22 mouse cellular contexts compared by ENCODE assay signal in the genomic region with DNA sequence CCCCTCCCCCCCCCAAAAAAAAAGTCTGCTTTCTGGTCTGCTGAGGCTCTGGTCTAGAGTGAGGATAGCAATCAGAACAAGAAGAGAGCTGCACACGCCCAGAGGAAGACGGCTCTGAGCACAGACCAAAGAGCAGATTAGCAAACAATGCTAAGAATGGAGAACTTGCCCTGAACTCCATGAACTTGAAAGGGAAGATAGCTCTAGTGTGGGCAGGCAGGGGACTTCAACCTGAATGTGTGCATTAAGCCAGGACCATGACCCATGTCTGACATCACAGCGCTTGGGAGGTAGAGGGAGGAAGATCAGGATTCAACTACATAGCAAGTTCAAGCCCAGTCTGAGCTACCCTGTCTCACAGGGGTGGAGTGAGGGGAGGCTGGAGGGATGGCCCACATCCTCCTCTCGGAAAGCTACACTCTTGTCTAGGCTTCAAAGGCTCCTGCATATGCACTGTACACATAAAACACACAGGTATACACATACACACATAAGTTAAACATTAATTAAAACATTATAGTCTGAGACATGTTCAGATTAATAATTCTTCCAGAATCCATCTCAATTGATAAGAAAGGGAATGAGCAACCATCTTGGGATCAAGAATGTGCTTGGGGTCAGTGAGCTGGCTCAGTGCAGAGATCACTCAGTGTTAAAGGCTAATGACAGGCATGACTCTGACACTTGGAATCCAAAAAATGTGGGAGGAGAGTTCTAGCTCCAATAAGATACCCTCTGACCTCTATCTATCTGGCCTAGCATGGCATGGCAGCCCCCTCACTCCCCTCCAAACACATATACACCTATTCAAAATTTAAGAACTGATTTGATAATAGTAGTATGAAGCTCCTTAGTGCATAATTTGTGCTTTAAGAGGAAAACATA. TPM values are rescaled to one million over a fixed set of nuclear protein-coding genes. Genes with fewer than 3 reads are reported as not detected.
DNase-seq lines count a peak whose midpoint lies in the region; ATAC-seq and TF ChIP-seq lines count a peak whose summit lies in the region.
"Had no signal": no experiment of that assay in that cellular context is flagged by ENCODE, and none has a peak within 500 bp of the region (broad histone marks: within the 10 kb centered on the region; RNA-seq: fewer than 3 reads in every experiment).

No protein-coding gene starts in this region.

- no peak overlapping the region for H3K4me2 ChIP-seq in kidney, embryonic 16.5 days (replicated peaks; ENCODE audit: low read depth, low read length)
- H3K4me2 ChIP-seq: embryonic facial prominence, embryonic 12.5 days; lung, embryonic 14.5 days had no signal

- no peak overlapping the region for H3K4me3 ChIP-seq in kidney, embryonic 16.5 days (ENCODE audit: low read length)
- H3K4me3 ChIP-seq in testis, adult 2 months (ENCODE audit: control insufficient read depth, low read depth, low read length): no peak overlapping the region
- H3K4me3 ChIP-seq: embryonic facial prominence, embryonic 12.5 days; erythroblast, embryonic 14.5 days had no signal

- TF ChIP-seq POLR2A in testis, adult 2 months (IDR thresholded peaks at IDR 0.05; ENCODE audit: control insufficient read depth, low read depth, low read length): no peak

- H3K27ac ChIP-seq in kidney, embryonic 16.5 days (ENCODE audit: low read length): no peak overlapping the region
- 0 out of 2 replicates have a peak overlapping the region, but pooled peaks have one; percentile 21 for H3K27ac ChIP-seq in testis, adult 2 months (ENCODE audit: control insufficient read depth, insufficient read depth, low read depth, low read length)
- H3K27ac ChIP-seq: embryonic facial prominence, embryonic 12.5 days had no signal

- H3K27me3 ChIP-seq in kidney, embryonic 16.5 days (ENCODE audit: insufficient read depth, low read length): no peaks in the 10 kb centered on the region
- no peaks in the 10 kb centered on the region for H3K27me3 ChIP-seq in testis, adult 2 months (ENCODE audit: control insufficient read depth, insufficient read depth, low read length)
- H3K27me3 ChIP-seq: embryonic facial prominence, embryonic 12.5 days had no signal

- peak; percentile 67 for ATAC-seq in kidney, embryonic 16.5 days (ENCODE audit: low FRiP score, low TSS enrichment)
- ATAC-seq: forebrain, embryonic 14.5 days; inflammation-experienced regulatory T-cells, adult 6 months had no signal

- no peaks in the 10 kb centered on the region for H3K4me1 ChIP-seq in kidney, embryonic 16.5 days (ENCODE audit: insufficient read depth, low read length)
- H3K4me1 ChIP-seq in testis, adult 2 months (ENCODE audit: control insufficient read depth, insufficient read depth, low read length): no peaks in the 10 kb centered on the region
- H3K4me1 ChIP-seq: embryonic facial prominence, embryonic 12.5 days had no signal

- no peaks in the 10 kb centered on the region for H3K9me3 ChIP-seq in kidney, embryonic 16.5 days (ENCODE audit: low read length)
- H3K9me3 ChIP-seq: embryonic facial prominence, embryonic 12.5 days; G1E had no signal

- 77% methylated on average over 4 of the region's 4 CpGs for WGBS in kidney, embryonic 16.5 days

- peak; percentile 22 for DNase-seq in embryo, embryonic 10.5 days (ENCODE audit: low spot score)
- DNase-seq in embryo, embryonic 11 days: no peak
- no peak for DNase-seq in kidney, adult 18-20 months
- DNase-seq in testis, postnatal 14 days (ENCODE audit: low spot score): no peak
- peak; percentile 41 for DNase-seq in yolk sac, embryonic 10.5 days (ENCODE audit: low spot score)
- no peak for DNase-seq in left cerebral cortex, adult 9 months (ENCODE audit: low spot score in 2 of 2)
- DNase-seq: adrenal gland, postnatal 36 days; cerebellum, adult 11-12 months; cerebellum, postnatal 36 days; gastrocnemius, postnatal 10 days; heart, adult 18-20 months; liver; lung, embryonic 14.5 days; lung, postnatal 36 days; retina, postnatal 1 day had no signal

- no peak for TF ChIP-seq CTCF in testis, adult 2 months (IDR thresholded peaks at IDR 0.05; ENCODE audit: control insufficient read depth, insufficient read depth, insufficient replicate concordance, low read depth, low read length)

- H3K9ac ChIP-seq in kidney, embryonic 16.5 days (replicated peaks; ENCODE audit: low read length): no peak overlapping the region
- H3K9ac ChIP-seq: embryonic facial prominence, embryonic 12.5 days; lung, embryonic 14.5 days had no signal

- H3K36me3 ChIP-seq in kidney, embryonic 16.5 days (ENCODE audit: insufficient read depth, low read length): peaks cover 10% of the 10 kb centered on the region; the same call in 1 of the 2 replicates
- H3K36me3 ChIP-seq in testis, adult 2 months (ENCODE audit: control insufficient read depth, insufficient read depth, low read length): no peaks in the 10 kb centered on the region

RNA-seq across cellular contexts. Expression of gene Birc2, which starts 15.7 kb away (rescaled TPM):
- polyA plus RNA-seq in kidney, embryonic 16.5 days (2015; fragmentation: Nextera tagmentation; extraction: Ambion mirVana): 39.8 and 45.8 TPM in 2 replicates
- 28.4 and 33.6 TPM in 2 replicates for polyA plus RNA-seq in testis, adult 2 months (2012; rRNA removed)

RNA-seq across cellular contexts. Expression of gene Birc3, which starts 20.4 kb away (rescaled TPM):
- 7.3 and 7.4 TPM in 2 replicates for polyA plus RNA-seq in kidney, embryonic 16.5 days (2015; fragmentation: Nextera tagmentation; extraction: Ambion mirVana)
- polyA plus RNA-seq in testis, adult 2 months (2012; rRNA removed): 1.9 and 2.7 TPM in 2 replicates

Comparison
In these comparisons a context has a peak if more than half of its experiments do, and no peak if none do; other contexts are left out.
1. DNase-seq: peak in embryo, embryonic 10.5 days (single experiment) and yolk sac, embryonic 10.5 days (single experiment); none in embryo, embryonic 11 days (single experiment), kidney, adult 18-20 months (single experiment), testis, postnatal 14 days (single experiment) and left cerebral cortex, adult 9 months (0 of 2).